Mouse (Mus musculus): ENCODE results near the gene Ttc22.

DNA sequence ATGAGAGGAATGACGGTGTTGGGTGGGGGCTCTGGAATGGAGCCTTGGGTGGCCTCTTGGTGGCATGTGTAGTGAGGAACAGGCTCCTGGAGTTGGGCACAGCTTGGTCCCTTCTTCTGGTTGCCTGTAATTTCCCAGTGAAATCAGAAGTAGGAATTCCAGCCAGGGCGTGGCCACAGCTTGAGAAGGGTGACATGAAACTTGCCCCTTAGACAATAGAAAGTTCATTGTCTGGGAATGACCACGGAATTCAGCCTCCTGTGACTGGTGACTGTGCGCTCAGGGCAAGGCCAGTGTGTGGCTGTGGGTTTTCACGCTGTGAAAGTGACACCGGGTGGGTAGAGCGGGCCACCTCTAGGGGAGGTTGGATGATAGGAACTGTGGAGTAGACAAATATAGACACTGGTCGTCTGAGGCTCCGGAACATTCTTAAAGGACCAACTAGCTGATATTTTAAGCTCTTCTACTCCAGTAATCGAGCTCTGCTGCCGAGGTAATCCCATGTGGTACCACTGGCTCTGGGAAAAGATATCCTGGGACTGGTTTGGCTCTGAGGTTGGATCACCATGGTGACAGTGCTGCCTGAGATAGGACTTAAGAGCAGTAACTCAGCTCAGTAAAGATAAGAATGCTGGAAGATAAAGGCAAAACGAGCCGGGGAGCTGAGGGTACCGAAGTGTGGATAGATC, 40.9 kb upstream of the Ttc22 start:
- TF ChIP-seq GATA1 (IDR thresholded peaks at IDR 0.05; ENCODE audit: borderline replicate concordance, low read length): no peak
- no peak for TF ChIP-seq FLI1 (IDR thresholded peaks at IDR 0.05; ENCODE audit: low read length)

All from megakaryocyte, embryonic 14.5 days (primary cell).